Mouse (Mus musculus) stomach, embryonic 15.5 days (tissue): ENCODE data around the gene Itpka. TPM values are rescaled to one million over a fixed set of nuclear protein-coding genes. Genes with fewer than 3 reads are reported as not detected.

ENCODE experiments used
- ATAC-seq: fragments of 200-750 bp; cut with Nextera tagmentation; 2 replicates; pipeline ENCODE4 v1.8.0; 2017; ENCODE audit warnings: low read depth, moderate number of reproducible peaks, moderate TSS enrichment; ENCODE audit not compliant: insufficient read depth, low FRiP score
- H3K27ac ChIP-seq: fragments of 300-500 bp; sonication (generic); 2 replicates; pipeline ENCODE4 v1.5.1; 2015; ENCODE audit warnings: mild to moderate bottlenecking, inconsistent platforms
- H3K27me3 ChIP-seq: fragments of 300-500 bp; sonication (generic); replicated peaks from 2 replicates; pipeline ENCODE4 v1.6.1; 2015; ENCODE audit warnings: inconsistent platforms
- H3K36me3 ChIP-seq: fragments of 300-500 bp; sonication (generic); 2 replicates; pipeline ENCODE4 v1.6.1; 2015; ENCODE audit warnings: inconsistent platforms
- H3K4me1 ChIP-seq: fragments of 300-500 bp; sonication (generic); 2 replicates; pipeline ENCODE4 v1.6.1; 2015; ENCODE audit warnings: inconsistent platforms
- H3K4me2 ChIP-seq: fragments of 300-500 bp; sonication (generic); 2 replicates; pipeline ENCODE4 v1.6.1; 2015; ENCODE audit warnings: mild to moderate bottlenecking, inconsistent platforms
- H3K4me3 ChIP-seq: fragments of 300-500 bp; sonication (generic); replicated peaks from 2 replicates; pipeline ENCODE4 v1.5.1; 2015; ENCODE audit warnings: inconsistent platforms
- H3K9ac ChIP-seq: fragments of 300-500 bp; sonication (generic); 2 replicates; pipeline ENCODE4 v1.6.1; 2015; ENCODE audit warnings: inconsistent platforms
- H3K9me3 ChIP-seq: fragments of 300-500 bp; sonication (generic); 2 replicates; pipeline ENCODE4 v1.6.1; 2016; ENCODE audit warnings: inconsistent platforms
- WGBS: fragments of 180-500 bp; shearing (Covaris S2); methylation state at CpG from one replicate; pipeline ENCODE4 v1.1.7; 2015; 5-methylcytosine and 5-hydroxymethylcytosine counted together
- polyA plus RNA-seq: library from polyadenylated mRNA; unstranded; fragments of >200 nt; fragmentation: Nextera tagmentation; extraction: Ambion mirVana; gene quantifications from 2 replicates; pipeline ENCODE4 v1.2.1, GENCODE M21; 2015

Gene Itpka
- polyA plus RNA-seq, 1 experiment from 2014 or later: 9.8 TPM

DNA sequence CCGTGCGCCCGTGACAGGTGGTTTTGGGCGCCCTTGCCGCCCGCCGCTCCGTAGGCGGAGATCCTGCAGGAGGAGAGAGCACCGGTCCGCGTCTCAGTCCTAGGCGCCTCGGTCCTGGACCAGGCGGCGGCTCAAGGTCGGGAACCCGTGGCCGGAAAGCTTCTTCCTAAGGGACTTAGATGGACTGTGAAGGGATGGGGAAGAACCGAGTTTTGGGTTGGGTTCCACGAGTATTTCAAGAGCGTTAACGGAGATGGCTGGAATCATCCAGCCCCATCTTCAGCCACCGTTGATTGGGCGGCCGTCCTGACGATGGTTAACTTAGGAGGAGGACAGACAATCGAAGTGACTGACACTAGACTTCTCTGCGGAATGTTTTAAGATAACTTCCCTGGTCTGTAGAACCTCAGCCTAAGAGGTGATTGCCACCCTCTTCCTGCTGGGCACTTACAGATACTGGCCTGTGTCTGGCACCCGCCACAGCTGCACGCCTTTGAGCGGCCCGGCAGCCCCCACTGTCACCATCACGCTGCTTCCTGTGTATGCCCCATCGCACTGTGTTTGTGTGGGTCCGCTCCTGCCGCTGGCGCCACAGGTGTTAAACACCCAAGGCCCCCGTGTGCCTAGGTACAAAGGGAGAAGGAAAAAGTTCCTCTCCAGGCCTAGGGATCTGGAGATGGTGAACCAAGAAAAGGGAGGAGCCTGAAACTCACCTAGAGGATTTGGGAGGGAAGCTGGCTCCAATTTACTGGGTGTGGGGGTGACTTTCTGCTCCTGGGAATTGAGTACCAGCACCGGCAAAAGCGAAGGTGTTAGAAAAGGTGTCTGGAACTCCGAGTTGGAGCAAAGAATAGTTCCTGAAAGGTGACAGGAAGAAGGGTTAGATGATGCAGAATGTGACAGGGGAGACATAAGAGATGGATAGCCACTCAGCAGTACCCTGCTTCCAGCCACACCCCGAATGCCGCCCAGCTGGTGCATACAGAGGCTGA lies 17.0 kb downstream of the Itpka start:
- H3K27me3 ChIP-seq: peaks cover 50% of the 10 kb centered on the region

GRCm38 (mm10) chr2:119760251-119760650 lies 18.1 kb downstream of the Itpka start, which contains the start of gene Ltk:
TSS of gene Ltk (minus strand) at chr2:119760431.
- Histone ChIP-seq H3K27me3 (peaks cover 49% of the 10 kb centered on the region), H3K9me3 (no peaks in the 10 kb centered on the region), H3K4me2 (no peak within 1 kb of the TSS), H3K4me3 (no peak within 1 kb of the TSS), H3K4me1 (peaks cover 16% of the 10 kb centered on the region), H3K27ac (no peak within 1 kb of the TSS), H3K36me3 (peaks cover 7% of the 10 kb centered on the region), H3K9ac (no peak within 1 kb of the TSS)
- peak; percentile 45 for ATAC-seq
- WGBS: 12% methylated on average over 9 of the region's 9 CpGs

More for the DNA sequence above, 17.0 kb downstream of the Itpka start:
- H3K27ac ChIP-seq: no peak overlapping the region
- H3K4me2 ChIP-seq: peak overlapping the region; percentile 100
- peaks cover 7% of the 10 kb centered on the region; the same call in 1 of the 2 replicates for H3K36me3 ChIP-seq
- no peaks in the 10 kb centered on the region for H3K9me3 ChIP-seq
- H3K4me1 ChIP-seq: peaks cover 16% of the 10 kb centered on the region
- peak overlapping the region; percentile 25; the same call in 1 of the 2 replicates for H3K9ac ChIP-seq
- peak overlapping the region; percentile 63 for H3K4me3 ChIP-seq
- no peak for ATAC-seq
- WGBS: 6% methylated on average over 44 of the region's 44 CpGs

- Histone ChIP-seq H3K4me3 (no peak overlapping the region), H3K36me3 (peaks cover 10% of the 10 kb centered on the region), H3K4me2 (no peak overlapping the region), H3K9me3 (no peaks in the 10 kb centered on the region), H3K4me1 (peaks cover 16% of the 10 kb centered on the region), H3K27ac (no peak overlapping the region), H3K9ac (no peak overlapping the region), H3K27me3 (peaks cover 41% of the 10 kb centered on the region)
- no peak for ATAC-seq
- 83% methylated on average over 1 of the region's 1 CpGs for WGBS
Measured at GRCm38 (mm10) chr2:119762276-119762675, 20.1 kb downstream of the Itpka start.

DNA sequence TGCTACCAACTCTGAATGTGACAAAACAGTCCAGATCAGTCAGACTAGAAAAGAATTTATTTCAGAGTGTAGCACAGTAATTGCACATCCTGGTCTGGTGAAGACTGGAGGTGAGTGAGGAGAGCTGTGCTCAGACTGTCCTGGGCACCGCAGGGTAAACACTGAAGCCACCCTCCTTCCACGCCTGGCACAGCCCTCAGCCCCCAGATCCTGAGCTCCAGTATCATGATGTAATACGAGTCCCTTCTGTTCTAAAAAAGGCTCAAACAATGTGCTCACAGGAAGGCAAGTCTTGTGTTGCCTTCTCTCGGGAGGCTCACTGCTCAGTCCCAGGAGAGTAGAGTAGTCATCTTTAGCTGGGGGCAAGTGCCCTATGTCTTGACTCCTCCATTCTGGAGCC lies 21.8 kb downstream of the Itpka start:
- WGBS: 86% methylated on average over 4 of the region's 4 CpGs
- no peak overlapping the region for H3K4me2 ChIP-seq
- no peak for ATAC-seq
- no peak overlapping the region for H3K9ac ChIP-seq
- H3K36me3 ChIP-seq: peaks cover 16% of the 10 kb centered on the region
- peaks cover 27% of the 10 kb centered on the region for H3K27me3 ChIP-seq
- no peak overlapping the region for H3K4me3 ChIP-seq
- no peak overlapping the region for H3K27ac ChIP-seq
- peaks cover 2% of the 10 kb centered on the region; the same call in 1 of the 2 replicates for H3K4me1 ChIP-seq
- H3K9me3 ChIP-seq: no peaks in the 10 kb centered on the region

GRCm38 (mm10) chr2:119767246-119767645 lies 25.1 kb downstream of the Itpka start:
- Histone ChIP-seq H3K27me3 (no peaks in the 10 kb centered on the region), H3K4me3 (no peak overlapping the region), H3K36me3 (peaks cover 43% of the 10 kb centered on the region), H3K9me3 (no peaks in the 10 kb centered on the region), H3K4me1 (no peaks in the 10 kb centered on the region), H3K27ac (no peak overlapping the region), H3K4me2 (no peak overlapping the region), H3K9ac (no peak overlapping the region)
- ATAC-seq: no peak
- WGBS: 96% methylated on average over 6 of the region's 6 CpGs

DNA sequence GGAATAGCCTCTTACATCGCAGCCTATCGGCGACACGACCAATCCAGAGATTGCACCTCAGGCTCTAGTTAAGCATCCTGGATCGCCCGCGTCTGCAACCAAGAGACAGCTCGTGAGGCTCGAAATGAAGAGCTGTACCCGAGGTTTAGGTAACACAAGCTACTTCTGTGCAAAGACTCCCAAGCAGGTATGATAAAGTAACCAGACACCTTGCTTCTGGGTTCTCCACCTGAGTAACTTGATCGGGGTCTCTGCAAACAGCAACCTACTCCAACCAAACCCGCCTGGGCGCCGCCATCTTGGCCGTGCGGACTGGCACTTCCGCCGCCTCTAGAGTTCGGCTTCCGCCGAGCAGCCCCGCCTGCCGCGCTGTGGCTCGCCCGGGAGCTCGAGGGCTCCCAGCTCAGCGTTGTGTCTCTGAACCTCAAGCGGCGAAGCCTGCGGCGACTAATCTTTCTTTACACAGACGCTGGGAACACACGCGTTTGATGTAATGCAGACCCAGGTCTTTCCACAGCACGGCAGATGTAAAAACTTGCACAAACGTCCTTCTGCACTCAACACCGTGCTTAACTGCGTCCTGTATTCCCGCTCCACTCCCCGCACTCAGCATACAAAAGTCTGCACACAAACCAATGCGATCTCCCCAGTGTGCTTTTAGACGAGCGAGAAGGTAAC lies 45.2 kb downstream of the Itpka start, which contains the start of gene Rpap1:
TSS of gene Rpap1 (minus strand) at position 332 of the 678 bp plus-strand sequence.
- Histone ChIP-seq H3K9ac (peak within 1 kb of the TSS; percentile 48; the same call in 1 of the 2 replicates), H3K9me3 (no peaks in the 10 kb centered on the region), H3K4me3 (peak within 1 kb of the TSS; percentile 66), H3K4me1 (no peaks in the 10 kb centered on the region), H3K36me3 (peaks cover 10% of the 10 kb centered on the region; the same call in 1 of the 2 replicates), H3K27me3 (no peaks in the 10 kb centered on the region), H3K27ac (peak within 1 kb of the TSS; percentile 86), H3K4me2 (peak within 1 kb of the TSS; percentile 87)
- under 1% methylated on average over 44 of the region's 44 CpGs for WGBS
- ATAC-seq: peak; percentile 94

GRCm38 (mm10) chr2:119789996-119790395 lies 47.9 kb downstream of the Itpka start:
- 87% methylated on average over 2 of the region's 2 CpGs for WGBS
- H3K27me3 ChIP-seq: no peaks in the 10 kb centered on the region
- no peak for ATAC-seq
- H3K4me1 ChIP-seq: no peaks in the 10 kb centered on the region
- H3K4me2 ChIP-seq: no peak overlapping the region
- H3K36me3 ChIP-seq: no peaks in the 10 kb centered on the region
- H3K4me3 ChIP-seq: no peak overlapping the region
- no peak overlapping the region for H3K9ac ChIP-seq
- H3K27ac ChIP-seq: no peak overlapping the region
- no peaks in the 10 kb centered on the region for H3K9me3 ChIP-seq

DNA sequence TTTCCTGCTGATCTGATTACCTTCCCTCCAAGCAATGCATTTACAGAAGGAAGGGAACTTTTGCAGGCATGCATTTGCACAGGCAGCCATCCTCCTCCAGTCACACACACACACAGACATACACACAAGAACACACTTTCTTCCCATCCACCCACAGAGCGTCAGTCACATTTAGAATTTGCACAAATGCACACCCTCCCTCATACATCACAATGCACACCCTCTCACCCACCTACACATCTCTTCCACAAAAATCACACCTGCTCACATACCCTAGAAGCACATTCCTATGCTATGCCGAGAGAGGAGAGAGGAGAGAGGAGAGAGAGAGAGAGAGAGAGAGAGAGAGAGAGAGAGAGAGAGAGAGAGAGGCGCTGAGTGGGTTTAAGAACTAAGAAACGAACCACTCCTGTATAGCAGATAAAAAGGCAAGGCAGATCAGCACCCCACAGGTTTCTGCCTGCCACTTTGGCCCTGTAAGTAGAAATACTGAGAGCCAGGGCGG lies 55.2 kb downstream of the Itpka start, which contains the start of gene Tyro3:
TSS of gene Tyro3 (plus strand) at position 455 of the 505 bp plus-strand sequence.
- Histone ChIP-seq H3K27me3 (peaks cover 6% of the 10 kb centered on the region; the same call in 1 of the 2 replicates), H3K36me3 (no peaks in the 10 kb centered on the region), H3K4me3 (no peak within 1 kb of the TSS), H3K9me3 (no peaks in the 10 kb centered on the region), H3K27ac (peak within 1 kb of the TSS; percentile 41; the same call in 1 of the 2 replicates), H3K4me2 (0 out of 2 replicates have a peak within 1 kb of the TSS, but pooled peaks have one; percentile 82), H3K4me1 (peaks cover 15% of the 10 kb centered on the region), H3K9ac (no peak within 1 kb of the TSS)
- ATAC-seq: no peak
- 71% methylated on average over 5 of the region's 5 CpGs for WGBS

GRCm38 (mm10) chr2:119798246-119798927 lies 56.2 kb downstream of the Itpka start:
- Histone ChIP-seq H3K27ac (no peak overlapping the region), H3K27me3 (peaks cover 6% of the 10 kb centered on the region; the same call in 1 of the 2 replicates), H3K9ac (no peak overlapping the region), H3K9me3 (no peaks in the 10 kb centered on the region), H3K4me3 (peak overlapping the region; percentile 88; the same call in 1 of the 2 replicates), H3K4me2 (peak overlapping the region; percentile 82; the same call in 1 of the 2 replicates), H3K4me1 (peaks cover 24% of the 10 kb centered on the region), H3K36me3 (no peaks in the 10 kb centered on the region)
- 12% methylated on average over 13 of the region's 13 CpGs for WGBS
- no peak for ATAC-seq

GRCm38 (mm10) chr2:119799181-119799960 lies 57.2 kb downstream of the Itpka start:
- H3K27me3 ChIP-seq: peaks cover 6% of the 10 kb centered on the region; the same call in 1 of the 2 replicates
- no peaks in the 10 kb centered on the region for H3K9me3 ChIP-seq
- peak; percentile 64 for ATAC-seq
- peak overlapping the region; percentile 82 for H3K4me2 ChIP-seq
- peaks cover 34% of the 10 kb centered on the region for H3K4me1 ChIP-seq
- H3K4me3 ChIP-seq: peak overlapping the region; percentile 88
- H3K27ac ChIP-seq: peak overlapping the region; percentile 57
- H3K9ac ChIP-seq: peak overlapping the region; percentile 80
- 0 out of 2 replicates have a peak, but pooled peaks cover 5% of the 10 kb centered on the region for H3K36me3 ChIP-seq
- under 1% methylated on average over 21 of the region's 89 CpGs for WGBS
